Mouse (Mus musculus): ENCODE measurements around the gene Gm13420. TPM values are rescaled to one million over a fixed set of nuclear protein-coding genes. Genes with fewer than 3 reads are reported as not detected.

Gene Gm13420
- total RNA-seq (2023), result not detected

DNA sequence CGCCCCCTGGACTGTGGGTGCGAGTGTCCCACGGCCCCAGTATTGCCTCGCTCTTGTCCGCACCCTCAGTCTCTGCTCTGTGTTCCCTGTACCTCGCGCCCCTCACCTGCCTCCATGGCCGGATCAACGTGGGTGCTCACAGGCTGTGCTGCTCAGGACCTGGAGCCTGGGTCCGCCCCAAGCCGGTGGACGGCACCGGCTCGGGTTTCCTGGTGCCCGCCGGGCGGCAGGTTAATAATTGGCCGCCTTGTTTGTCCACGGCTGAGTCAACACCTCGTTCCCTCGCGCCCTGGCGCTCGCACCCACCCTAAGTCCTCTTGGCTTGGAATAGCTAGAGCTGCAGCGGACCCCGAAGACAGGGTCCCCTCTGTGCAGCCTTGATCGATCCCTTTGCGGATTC lies at the start of gene Gm13420:
Gm13420 (minus strand) TSS at position 189 of the 400 bp plus-strand sequence.

DNA sequence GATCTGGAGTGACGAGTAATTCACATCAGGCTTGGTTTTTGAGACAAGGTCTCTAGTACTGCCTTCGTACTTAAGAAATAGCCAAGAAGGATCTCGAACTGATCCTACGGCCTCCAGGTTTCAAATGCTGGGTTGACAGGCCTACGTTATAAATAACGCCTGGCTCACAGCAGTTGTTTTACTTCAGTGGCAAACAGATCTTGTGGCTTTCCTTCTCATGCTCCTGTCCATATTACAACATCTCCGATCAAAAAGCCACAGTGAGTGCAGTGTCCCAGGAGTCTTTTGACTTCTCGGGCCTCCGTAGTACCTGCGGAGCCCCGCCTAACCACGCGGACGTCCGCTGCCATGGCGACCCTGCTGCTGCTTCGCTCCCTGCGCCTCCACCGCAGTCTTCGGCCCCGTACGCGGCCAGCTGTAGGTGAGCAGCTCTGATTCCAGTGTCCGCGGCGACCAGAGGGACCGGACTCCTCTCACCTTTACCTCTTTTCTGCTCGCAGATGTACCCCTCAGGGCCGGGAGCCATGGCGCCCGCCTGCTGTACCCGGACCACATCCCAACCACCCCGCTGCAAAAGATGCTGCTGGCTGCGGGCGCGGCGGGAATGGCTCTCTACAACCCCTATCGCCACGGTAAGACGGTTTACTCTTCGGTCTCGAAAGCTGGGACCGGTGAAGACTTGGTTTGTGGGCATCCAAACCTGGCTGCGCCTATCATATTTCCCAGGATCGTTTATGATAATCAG lies 36.6 kb upstream of the Gm13420 start, which contains the start of gene Trub2:
Trub2 (minus strand) TSS at position 566 of the 745 bp plus-strand sequence.

DNA sequence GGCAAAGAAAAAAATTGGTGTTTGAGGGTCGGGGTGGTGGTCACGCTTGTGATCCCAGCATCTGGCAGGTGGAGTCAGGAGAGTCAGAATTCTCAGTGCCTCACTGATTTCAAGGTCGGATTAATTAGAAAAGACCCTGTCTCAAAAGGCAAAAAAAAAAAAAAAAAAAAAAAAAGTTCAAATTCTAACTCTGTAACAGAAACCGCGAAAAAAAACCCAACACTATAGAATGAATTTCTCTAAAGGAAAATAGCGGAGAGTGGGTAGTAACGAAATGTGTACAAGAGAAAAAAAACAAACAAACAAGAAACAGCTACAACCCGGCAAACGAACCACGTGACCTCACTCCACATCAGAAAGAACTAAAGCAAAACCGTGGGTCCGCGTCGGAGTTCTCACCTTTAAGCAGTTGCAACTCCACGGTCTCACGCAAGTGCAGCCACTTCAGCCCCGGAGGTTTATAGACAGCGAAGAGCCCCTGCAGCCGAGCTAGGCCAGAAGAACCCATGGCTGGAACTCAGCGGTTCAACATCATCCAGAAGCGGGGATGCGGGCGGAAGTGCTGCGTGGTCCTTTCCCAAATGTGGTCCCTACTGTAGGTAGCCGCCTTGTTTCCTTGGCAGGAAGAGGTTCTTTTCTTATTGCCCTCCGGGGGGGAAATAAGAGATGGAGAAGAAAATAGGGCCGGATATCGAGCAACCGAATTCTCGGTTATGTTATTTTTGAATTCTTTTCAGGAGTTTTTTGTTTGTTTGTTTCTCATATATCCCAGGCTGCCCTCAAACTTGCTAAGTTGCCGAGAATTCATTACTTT lies 35.8 kb upstream of the Gm13420 start, which contains the start of gene Coq4:
Coq4 (plus strand) TSS at position 390 of the 814 bp plus-strand sequence.

Other genes starting within 250 kb of the Gm13420 start
- 131 TPM for gene Rapgef1, start 132.0 kb downstream of the Gm13420 start, total RNA-seq (2023)
- gene Gm13547, start 7.6 kb upstream of the Gm13420 start, total RNA-seq (2023), result not detected
- gene Coq4, start 35.8 kb upstream of the Gm13420 start, total RNA-seq (2023), result 5.6 TPM
- 51.4 TPM for gene Trub2, start 36.8 kb upstream of the Gm13420 start, total RNA-seq (2023)
- gene Slc27a4, start 50.9 kb upstream of the Gm13420 start, total RNA-seq (2023), result 12.1 TPM
- gene Urm1, start 68.4 kb upstream of the Gm13420 start, total RNA-seq (2023), result 58.1 TPM
- 4.4 TPM for gene Cercam, start 117.5 kb upstream of the Gm13420 start, total RNA-seq (2023)
- 82.5 TPM for gene Odf2, start 137.5 kb upstream of the Gm13420 start, total RNA-seq (2023)
- 79.3 TPM for gene Gle1, start 183.7 kb upstream of the Gm13420 start, total RNA-seq (2023)
- gene Sptan1, start 213.9 kb upstream of the Gm13420 start, total RNA-seq (2023), result 284 TPM

Measured in CD8-positive naive resting alpha-beta T cell, adult 57 days (primary cell).